Mouse (Mus musculus) midbrain, embryonic 10.5 days (tissue): ENCODE measurements around the gene Spast. TPM values are rescaled to one million over a fixed set of nuclear protein-coding genes. Genes with fewer than 3 reads are reported as not detected.

ENCODE experiments used
- DNase-seq: peaks from one replicate; pipeline ENCODE4 v3.0.0-alpha.2; 2017; ENCODE audit warnings: low spot score
- H3K27ac ChIP-seq: fragments of 300-500 bp; sonication (generic); replicated peaks from 2 replicates; pipeline ENCODE4 v1.5.1; 2016; ENCODE audit warnings: mild to moderate bottlenecking
- H3K27me3 ChIP-seq: fragments of 300-500 bp; sonication (generic); 2 replicates; pipeline ENCODE4 v1.6.1; 2016; ENCODE audit warnings: low read depth, mild to moderate bottlenecking; ENCODE audit not compliant: poor library complexity, severe bottlenecking
- H3K36me3 ChIP-seq: fragments of 300-500 bp; sonication (generic); 2 replicates; pipeline ENCODE4 v1.6.1; 2016; ENCODE audit warnings: mild to moderate bottlenecking, moderate library complexity
- H3K4me1 ChIP-seq: fragments of 300-500 bp; sonication (generic); 2 replicates; pipeline ENCODE4 v1.6.1; 2016
- H3K4me3 ChIP-seq: fragments of 300-500 bp; sonication (generic); 2 replicates; pipeline ENCODE4 v1.5.1; 2016; ENCODE audit warnings: mild to moderate bottlenecking, moderate library complexity
- H3K9me3 ChIP-seq: fragments of 300-500 bp; sonication (generic); replicated peaks from 2 replicates; pipeline ENCODE4 v1.6.1; 2016; ENCODE audit warnings: mild to moderate bottlenecking
- WGBS: fragments of 180-500 bp; shearing (Covaris S2); methylation state at CpG from one replicate; pipeline ENCODE4 v1.1.7; 2016; 5-methylcytosine and 5-hydroxymethylcytosine counted together
- polyA plus RNA-seq: library from polyadenylated mRNA; unstranded; fragments of >200 nt; fragmentation: Nextera tagmentation; extraction: Ambion mirVana; gene quantifications from 2 replicates; pipeline ENCODE4 v1.2.1, GENCODE M21; 2016

Gene Spast
- polyA plus RNA-seq, 1 experiment from 2014 or later, result 12.8 TPM

DNA sequence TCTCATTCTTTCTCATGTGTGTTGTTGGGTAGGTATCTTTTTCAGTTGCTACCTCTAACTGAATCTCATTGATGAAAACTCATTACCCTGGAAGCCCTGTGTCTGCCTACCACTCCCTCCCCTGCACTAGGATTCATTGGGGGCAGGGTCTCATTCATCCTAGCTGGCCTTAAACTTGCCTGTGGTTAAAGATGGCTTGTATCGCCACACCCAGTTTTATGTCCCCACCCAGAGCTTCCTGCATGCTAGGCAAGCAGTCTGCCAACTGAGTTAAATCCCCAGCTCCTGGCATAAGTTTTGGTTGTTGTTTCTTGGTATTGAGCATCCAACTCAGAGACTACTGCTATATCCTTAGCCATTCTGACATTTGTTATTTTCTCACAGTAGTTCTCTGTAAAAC, 24.8 kb downstream of the Spast start:
- Histone ChIP-seq H3K27me3 (no peaks in the 10 kb centered on the region), H3K36me3 (peaks cover 86% of the 10 kb centered on the region), H3K27ac (no peak overlapping the region), H3K4me3 (no peak overlapping the region), H3K9me3 (no peaks in the 10 kb centered on the region), H3K4me1 (no peaks in the 10 kb centered on the region)
- 91% methylated on average over 1 of the region's 1 CpGs for WGBS
- no peak for DNase-seq

DNA sequence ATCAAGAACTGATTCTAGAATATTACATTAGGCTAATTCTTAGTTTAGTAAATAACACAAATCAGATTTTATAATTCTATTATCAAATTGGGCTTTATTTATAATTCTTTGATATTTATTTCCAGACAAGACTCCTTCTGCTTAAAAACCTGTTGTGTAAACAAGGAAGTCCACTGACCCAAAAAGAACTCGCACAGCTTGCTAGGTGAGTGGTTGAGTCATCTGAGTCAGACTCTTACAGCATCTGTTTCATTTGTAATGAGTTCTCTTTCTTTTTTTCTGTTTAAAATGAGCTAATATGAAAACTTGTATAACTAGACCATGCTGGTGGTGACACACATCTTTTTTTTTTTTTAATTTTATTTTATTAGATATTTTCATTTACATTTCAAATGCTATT, 38.1 kb downstream of the Spast start:
- Histone ChIP-seq H3K9me3 (no peaks in the 10 kb centered on the region), H3K27me3 (no peaks in the 10 kb centered on the region), H3K36me3 (peaks cover 89% of the 10 kb centered on the region), H3K27ac (no peak overlapping the region), H3K4me3 (no peak overlapping the region), H3K4me1 (no peaks in the 10 kb centered on the region)
- DNase-seq, result no peak
- 98% methylated on average over 1 of the region's 1 CpGs for WGBS

DNA sequence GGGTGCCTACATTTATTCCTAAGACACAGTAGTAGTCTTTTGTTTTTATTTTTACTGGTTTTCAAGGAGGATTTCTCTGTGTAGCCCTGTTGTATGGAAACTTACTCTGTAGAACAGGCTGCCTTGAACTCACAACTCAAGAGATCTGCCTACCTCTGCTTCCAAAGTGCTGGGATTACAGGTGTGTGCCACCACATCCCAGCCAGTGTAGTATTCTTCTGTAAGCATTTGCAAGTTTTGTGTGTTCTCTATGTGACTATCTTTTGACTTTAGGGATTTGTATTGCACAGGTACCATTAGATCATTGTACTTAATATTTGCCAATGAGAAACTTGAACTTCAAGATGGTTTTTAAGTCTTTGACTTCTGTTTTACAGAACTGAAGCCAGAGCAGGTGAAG, 47.9 kb downstream of the Spast start:
- Histone ChIP-seq H3K4me1 (no peaks in the 10 kb centered on the region), H3K27me3 (no peaks in the 10 kb centered on the region), H3K4me3 (no peak overlapping the region), H3K9me3 (no peaks in the 10 kb centered on the region), H3K27ac (no peak overlapping the region), H3K36me3 (peaks cover 76% of the 10 kb centered on the region)
- DNase-seq, result no peak

- no peak for DNase-seq
- 84% methylated on average over 3 of the region's 3 CpGs for WGBS
- no peaks in the 10 kb centered on the region for H3K9me3 ChIP-seq
- peaks cover 44% of the 10 kb centered on the region for H3K36me3 ChIP-seq
- no peaks in the 10 kb centered on the region for H3K27me3 ChIP-seq
- H3K27ac ChIP-seq, result no peak overlapping the region
- H3K4me1 ChIP-seq, result peaks cover 2% of the 10 kb centered on the region
- H3K4me3 ChIP-seq, result no peak overlapping the region
Measured at GRCm38 (mm10) chr17:74389847-74390246, 51.1 kb downstream of the Spast start.

GRCm38 (mm10) chr17:74394381-74394780, 55.6 kb downstream of the Spast start:
- no peaks in the 10 kb centered on the region for H3K9me3 ChIP-seq
- H3K4me3 ChIP-seq, result no peak overlapping the region
- WGBS, result 75% methylated on average over 2 of the region's 2 CpGs
- H3K27ac ChIP-seq, result no peak overlapping the region; the same call in 1 of the 2 replicates
- peaks cover 15% of the 10 kb centered on the region for H3K4me1 ChIP-seq
- no peak for DNase-seq
- peaks cover 2% of the 10 kb centered on the region for H3K36me3 ChIP-seq
- no peaks in the 10 kb centered on the region for H3K27me3 ChIP-seq

GRCm38 (mm10) chr17:74394855-74395254, 56.1 kb downstream of the Spast start:
- 35% methylated on average over 16 of the region's 16 CpGs for WGBS
- H3K27me3 ChIP-seq, result no peaks in the 10 kb centered on the region
- H3K4me3 ChIP-seq, result peak overlapping the region; percentile 78
- H3K27ac ChIP-seq, result peak overlapping the region; percentile 88
- no peaks in the 10 kb centered on the region for H3K9me3 ChIP-seq
- H3K36me3 ChIP-seq, result no peaks in the 10 kb centered on the region
- peaks cover 15% of the 10 kb centered on the region for H3K4me1 ChIP-seq
- DNase-seq, result no peak

DNA sequence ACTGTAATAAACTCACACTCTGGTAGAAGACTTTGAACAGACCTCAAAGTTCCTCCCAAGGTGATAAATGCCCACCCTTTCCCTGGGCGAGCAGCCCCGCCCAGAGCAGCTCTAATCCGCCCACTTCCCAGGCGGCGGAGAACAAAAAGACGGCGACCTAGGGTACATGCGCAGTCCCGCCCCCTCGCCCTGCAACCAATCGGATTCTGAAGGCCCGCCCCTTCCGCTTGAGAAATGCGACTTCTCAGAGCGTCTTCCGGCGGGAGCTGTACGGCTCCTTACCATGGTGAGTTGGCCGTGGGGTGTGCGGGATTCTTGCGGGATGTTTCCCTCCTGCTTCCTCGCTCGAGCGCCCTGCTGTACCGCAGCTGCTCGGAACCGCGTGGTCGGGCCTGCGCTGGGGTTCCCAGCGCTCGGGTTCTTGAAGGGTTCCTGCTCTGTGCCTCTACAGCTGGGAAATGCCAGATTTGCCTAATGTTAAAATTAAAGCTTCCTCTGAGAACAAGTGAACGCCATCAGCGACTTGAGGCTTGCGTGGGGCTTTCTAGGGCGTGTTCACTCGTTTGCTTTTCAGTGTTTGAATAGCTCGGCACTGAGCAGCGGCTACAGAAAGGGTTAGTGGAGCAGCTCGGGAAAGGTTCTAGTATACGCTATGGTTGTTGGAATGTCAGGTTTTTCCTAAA, 56.7 kb downstream of the Spast start, which contains the start of gene Slc30a6:
Gene Slc30a6, plus strand, starts transcription at position 226 of the 683 bp plus-strand sequence.
- Histone ChIP-seq H3K9me3 (no peaks in the 10 kb centered on the region), H3K27me3 (no peaks in the 10 kb centered on the region), H3K4me3 (peak within 1 kb of the TSS; percentile 78), H3K36me3 (no peaks in the 10 kb centered on the region), H3K27ac (peak within 1 kb of the TSS; percentile 88), H3K4me1 (peaks cover 15% of the 10 kb centered on the region)
- WGBS, result under 1% methylated on average over 41 of the region's 41 CpGs
- DNase-seq, result peak; percentile 96

DNA sequence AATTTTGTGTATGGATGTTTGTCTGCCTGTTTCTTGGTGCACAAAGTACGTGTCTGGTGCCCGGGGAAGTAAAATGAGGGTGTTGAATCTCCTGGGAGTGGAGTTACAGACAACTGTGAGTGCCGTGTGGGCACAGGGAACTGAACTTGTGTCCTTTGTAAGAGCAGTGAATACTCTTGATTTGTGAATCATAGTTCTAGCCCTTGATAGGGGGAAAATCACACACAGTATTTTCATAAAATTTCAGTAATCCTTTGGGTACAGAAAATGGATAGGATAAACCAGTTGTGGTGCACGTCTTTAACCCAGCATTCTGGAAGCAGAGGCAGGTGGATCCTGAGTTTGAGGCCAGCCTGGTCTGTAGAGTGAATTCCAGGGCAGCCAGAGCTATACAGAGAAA, 58.0 kb downstream of the Spast start:
- Histone ChIP-seq H3K27ac (no peak overlapping the region), H3K4me1 (peaks cover 15% of the 10 kb centered on the region), H3K36me3 (peaks cover 1% of the 10 kb centered on the region), H3K4me3 (peak overlapping the region; percentile 78; the same call in 1 of the 2 replicates), H3K9me3 (no peaks in the 10 kb centered on the region), H3K27me3 (no peaks in the 10 kb centered on the region)
- 89% methylated on average over 4 of the region's 4 CpGs for WGBS
- DNase-seq, result no peak

DNA sequence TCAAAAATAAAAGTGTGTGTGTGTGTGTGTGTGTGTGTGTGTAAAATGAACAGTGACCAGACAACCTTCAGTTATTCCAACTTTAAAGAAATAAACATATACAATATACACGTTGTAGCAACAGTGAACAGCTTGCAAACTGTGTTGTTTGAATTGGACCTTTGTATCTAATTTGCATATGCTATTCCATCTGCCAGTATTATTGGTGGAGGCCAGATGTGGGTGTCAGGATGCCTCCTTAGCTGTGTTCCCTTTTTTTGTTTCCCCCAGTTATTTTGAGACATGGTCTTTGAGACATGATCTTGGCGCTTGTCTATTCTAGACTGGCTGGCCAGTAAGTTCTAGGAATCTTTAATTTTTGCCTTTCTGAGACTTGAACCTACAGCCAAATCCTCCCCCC, 58.4 kb downstream of the Spast start:
- peak overlapping the region; percentile 78; the same call in 1 of the 2 replicates for H3K4me3 ChIP-seq
- H3K36me3 ChIP-seq, result peaks cover 5% of the 10 kb centered on the region
- no peaks in the 10 kb centered on the region for H3K9me3 ChIP-seq
- no peak overlapping the region for H3K27ac ChIP-seq
- H3K27me3 ChIP-seq, result no peaks in the 10 kb centered on the region
- H3K4me1 ChIP-seq, result peaks cover 15% of the 10 kb centered on the region
- WGBS, result 90% methylated on average over 2 of the region's 2 CpGs
- DNase-seq, result no peak

DNA sequence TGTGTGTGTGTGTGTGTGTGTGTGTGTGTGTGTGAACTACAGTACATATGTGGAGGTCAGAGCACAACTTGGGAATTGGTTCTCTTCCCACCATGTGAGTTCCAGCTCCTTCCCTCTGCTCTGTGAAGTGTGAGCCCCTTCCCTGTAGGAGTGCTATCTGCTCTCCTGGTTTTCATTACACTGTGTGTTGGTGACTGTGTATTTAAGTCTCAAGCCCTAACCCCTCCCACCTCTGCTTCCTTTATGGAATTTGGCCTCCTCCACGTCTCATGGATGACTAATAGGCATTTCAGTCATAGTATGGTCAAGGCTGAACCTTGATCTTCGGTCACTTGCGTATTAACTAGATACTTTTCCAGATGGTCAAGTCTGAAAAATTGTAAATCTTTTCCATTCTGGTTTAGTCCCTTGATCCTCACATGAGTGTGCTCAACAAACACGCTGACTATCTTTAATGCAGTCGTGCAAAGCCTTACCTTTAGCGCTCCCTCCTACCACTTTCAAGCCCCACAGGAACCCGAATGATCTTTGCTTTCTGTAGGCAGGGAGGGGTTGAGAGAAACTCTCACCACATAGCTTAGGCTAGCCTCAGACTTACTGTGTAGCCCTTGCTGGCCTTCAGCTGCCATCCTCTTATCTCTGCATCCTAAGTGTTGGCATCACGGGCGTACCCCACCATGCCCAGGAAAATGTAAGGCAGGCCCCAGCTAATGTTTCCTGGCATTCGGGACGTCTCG, 63.9 kb downstream of the Spast start:
- H3K9me3 ChIP-seq, result no peaks in the 10 kb centered on the region
- no peaks in the 10 kb centered on the region for H3K27me3 ChIP-seq
- no peak overlapping the region for H3K4me3 ChIP-seq
- H3K4me1 ChIP-seq, result no peaks in the 10 kb centered on the region
- 94% methylated on average over 12 of the region's 12 CpGs for WGBS
- no peak for DNase-seq
- H3K36me3 ChIP-seq, result peaks cover 57% of the 10 kb centered on the region
- no peak overlapping the region for H3K27ac ChIP-seq

- WGBS, result 92% methylated on average over 8 of the region's 8 CpGs
- Histone ChIP-seq H3K9me3 (no peaks in the 10 kb centered on the region), H3K27ac (no peak overlapping the region), H3K36me3 (peaks cover 86% of the 10 kb centered on the region), H3K4me1 (no peaks in the 10 kb centered on the region), H3K4me3 (no peak overlapping the region), H3K27me3 (no peaks in the 10 kb centered on the region)
- DNase-seq, result no peak
Measured at GRCm38 (mm10) chr17:74406487-74406886, 67.7 kb downstream of the Spast start.

DNA sequence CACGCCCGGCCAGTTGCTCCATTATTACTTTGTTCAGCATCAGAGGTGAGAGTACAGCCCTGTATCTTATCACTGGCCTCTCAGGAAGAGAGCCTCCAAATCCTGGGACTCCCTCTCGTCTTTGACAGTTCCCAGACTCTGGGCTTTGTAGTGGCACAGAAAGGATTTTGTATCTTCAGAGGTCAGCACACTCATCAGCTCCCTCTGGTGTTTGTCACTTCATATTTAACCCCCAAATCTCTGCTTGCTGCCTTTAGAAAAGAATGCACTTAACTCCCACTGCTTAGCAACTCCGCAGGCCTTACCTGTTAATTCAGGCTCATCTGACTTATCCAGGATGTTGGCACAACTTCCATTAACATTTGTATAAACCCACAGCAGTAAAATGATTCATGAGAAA, 70.9 kb downstream of the Spast start:
- H3K4me1 ChIP-seq, result no peaks in the 10 kb centered on the region
- H3K27me3 ChIP-seq, result no peaks in the 10 kb centered on the region
- no peaks in the 10 kb centered on the region for H3K9me3 ChIP-seq
- DNase-seq, result no peak
- 67% methylated on average over 4 of the region's 4 CpGs for WGBS
- H3K27ac ChIP-seq, result no peak overlapping the region
- H3K4me3 ChIP-seq, result no peak overlapping the region
- H3K36me3 ChIP-seq, result peaks cover 88% of the 10 kb centered on the region

- Histone ChIP-seq H3K27me3 (no peaks in the 10 kb centered on the region), H3K36me3 (peaks cover 88% of the 10 kb centered on the region), H3K27ac (no peak overlapping the region), H3K4me1 (peaks cover 5% of the 10 kb centered on the region; the same call in 1 of the 2 replicates), H3K9me3 (no peaks in the 10 kb centered on the region), H3K4me3 (no peak overlapping the region)
- no peak for DNase-seq
- WGBS, result 92% methylated on average over 8 of the region's 8 CpGs
Measured at GRCm38 (mm10) chr17:74413324-74413723, 74.5 kb downstream of the Spast start.
